Mouse (Mus musculus) heart, postnatal 0 days (tissue): ENCODE measurements at regions not wholly inside any gene's neighbourhood (a gene's known extent, or its start where the extent isn't known, plus 50 kb on each side); places are given as distances from the start of the nearest gene placed in this dataset.

Experiments
- ATAC-seq: fragments of 200-750 bp; cut with Nextera tagmentation; 2 replicates; pipeline ENCODE4 v1.8.0; 2017; ENCODE audit warnings: low read depth, moderate number of reproducible peaks, moderate library complexity; ENCODE audit not compliant: insufficient read depth
- DNase-seq: peaks from one replicate; pipeline ENCODE4 v3.0.0-alpha.2; 2016; ENCODE audit warnings: low spot score
- H3K27ac ChIP-seq: fragments of 300-500 bp; sonication (generic); 2 replicates; pipeline ENCODE4 v1.5.1; 2014; ENCODE audit warnings: low read depth, mild to moderate bottlenecking
- H3K27me3 ChIP-seq: fragments of 300-500 bp; sonication (generic); 2 replicates; pipeline ENCODE4 v1.6.1; 2014; ENCODE audit warnings: low read length, mixed read lengths; ENCODE audit not compliant: control insufficient read depth, insufficient read depth
- H3K36me3 ChIP-seq: fragments of 300-500 bp; sonication (generic); replicated peaks from 2 replicates; pipeline ENCODE4 v1.6.1; 2014; ENCODE audit warnings: low read length, mixed read lengths; ENCODE audit not compliant: control insufficient read depth, insufficient read depth
- H3K4me1 ChIP-seq: fragments of 300-500 bp; sonication (generic); 2 replicates; pipeline ENCODE4 v1.6.1; 2014; ENCODE audit warnings: antibody characterized with exemption; ENCODE audit not compliant: control insufficient read depth, insufficient read depth
- H3K4me2 ChIP-seq: fragments of 300-500 bp; sonication (generic); 2 replicates; pipeline ENCODE4 v1.6.1; 2014; ENCODE audit warnings: low read depth, mild to moderate bottlenecking, low read length, moderate library complexity
- H3K4me3 ChIP-seq: fragments of 300-500 bp; sonication (generic); 2 replicates; pipeline ENCODE4 v1.5.1; 2014; ENCODE audit warnings: low read depth, low read length
- H3K9ac ChIP-seq: fragments of 300-500 bp; sonication (generic); replicated peaks from 2 replicates; pipeline ENCODE4 v1.6.1; 2014; ENCODE audit warnings: low read depth, low read length, mixed read lengths
- H3K9me3 ChIP-seq: fragments of 300-500 bp; sonication (generic); replicated peaks from 2 replicates; pipeline ENCODE4 v1.6.1; 2016; ENCODE audit warnings: low read length; ENCODE audit not compliant: control insufficient read depth
- CTCF ChIP-seq: IDR thresholded peaks from 2 replicates; pipeline ENCODE4 v1.5.1; 2016; ENCODE audit warnings: antibody characterized with exemption, control low read depth, low read depth
- EP300 ChIP-seq: IDR thresholded peaks from 2 replicates; pipeline ENCODE4 v1.6.1; 2016; ENCODE audit warnings: antibody characterized with exemption, low read depth
- WGBS: fragments of 180-500 bp; shearing (Covaris S2); extraction: QIAGEN DNeasy Blood & Tissue Kit; methylation state at CpG from one replicate; pipeline ENCODE4 v1.1.7; 2014; 5-methylcytosine and 5-hydroxymethylcytosine counted together

GRCm38 (mm10) chr8:49223841-49224420, 380.2 kb upstream of the Tenm3 start:
- no peak overlapping the region for H3K9ac ChIP-seq
- no peak overlapping the region for H3K4me2 ChIP-seq
- no peaks in the 10 kb centered on the region for H3K36me3 ChIP-seq
- TF ChIP-seq EP300 (no peak), CTCF (no peak)
- WGBS = 81% methylated on average over 18 of the region's 18 CpGs
- no peak overlapping the region for H3K4me3 ChIP-seq
- H3K27ac ChIP-seq = no peak overlapping the region
- H3K9me3 ChIP-seq = no peaks in the 10 kb centered on the region
- H3K4me1 ChIP-seq = no peaks in the 10 kb centered on the region
- no peak for ATAC-seq
- no peak for DNase-seq
- H3K27me3 ChIP-seq = no peaks in the 10 kb centered on the region

- ATAC-seq (no peak), DNase-seq (no peak)
- H3K4me3 ChIP-seq = no peak overlapping the region
- H3K9ac ChIP-seq = no peak overlapping the region
- no peaks in the 10 kb centered on the region for H3K4me1 ChIP-seq
- no peak overlapping the region for H3K27ac ChIP-seq
- TF ChIP-seq CTCF = no peak
- TF ChIP-seq EP300 = no peak
- H3K9me3 ChIP-seq = no peaks in the 10 kb centered on the region
- no peaks in the 10 kb centered on the region for H3K27me3 ChIP-seq
- H3K4me2 ChIP-seq = no peak overlapping the region
- no peaks in the 10 kb centered on the region for H3K36me3 ChIP-seq
- WGBS = 65% methylated on average over 4 of the region's 4 CpGs
Measured at GRCm38 (mm10) chr8:49195333-49195640, 351.5 kb upstream of the Tenm3 start.

- H3K4me1 ChIP-seq = no peaks in the 10 kb centered on the region
- no peak for ATAC-seq
- no peaks in the 10 kb centered on the region for H3K36me3 ChIP-seq
- H3K9ac ChIP-seq = no peak overlapping the region
- no peak for DNase-seq
- no peak for TF ChIP-seq EP300
- H3K27ac ChIP-seq = no peak overlapping the region
- no peaks in the 10 kb centered on the region for H3K27me3 ChIP-seq
- no peak overlapping the region for H3K4me2 ChIP-seq
- H3K4me3 ChIP-seq = no peak overlapping the region
- no peaks in the 10 kb centered on the region for H3K9me3 ChIP-seq
- WGBS = 63% methylated on average over 11 of the region's 11 CpGs
Measured at GRCm38 (mm10) chr8:49194592-49195332, 351.0 kb upstream of the Tenm3 start.

DNA sequence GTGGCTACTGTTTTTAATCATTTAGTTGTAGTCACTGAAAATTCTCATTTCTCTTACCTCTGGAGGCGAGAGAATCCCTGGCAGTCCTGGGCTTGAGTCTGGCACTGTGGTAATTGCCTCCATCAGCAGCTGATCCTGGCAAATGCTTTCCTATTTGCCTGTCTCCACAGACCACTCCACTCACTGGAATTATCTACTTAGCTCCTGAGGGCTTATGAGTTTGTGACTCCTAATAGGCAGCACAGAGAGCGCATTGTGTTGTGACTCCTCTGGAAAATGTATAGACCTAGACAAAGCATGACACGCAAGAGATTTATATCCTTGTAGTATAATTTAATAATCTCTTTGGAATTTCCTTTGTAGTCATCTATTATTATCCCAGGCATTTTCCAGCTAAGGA, 343.1 kb upstream of the Tenm3 start:
- no peaks in the 10 kb centered on the region for H3K27me3 ChIP-seq
- 75% methylated on average over 3 of the region's 3 CpGs for WGBS
- H3K4me2 ChIP-seq = no peak overlapping the region
- DNase-seq = no peak
- H3K36me3 ChIP-seq = no peaks in the 10 kb centered on the region
- TF ChIP-seq EP300 = no peak
- TF ChIP-seq CTCF = no peak
- no peaks in the 10 kb centered on the region for H3K4me1 ChIP-seq
- no peaks in the 10 kb centered on the region for H3K9me3 ChIP-seq
- H3K9ac ChIP-seq = no peak overlapping the region
- H3K27ac ChIP-seq = no peak overlapping the region
- ATAC-seq = no peak
- H3K4me3 ChIP-seq = no peak overlapping the region

GRCm38 (mm10) chr8:49175386-49175785, 331.6 kb upstream of the Tenm3 start:
- Histone ChIP-seq H3K9ac (no peak overlapping the region), H3K36me3 (no peaks in the 10 kb centered on the region), H3K9me3 (no peaks in the 10 kb centered on the region), H3K4me3 (no peak overlapping the region), H3K27ac (no peak overlapping the region), H3K4me2 (no peak overlapping the region), H3K27me3 (no peaks in the 10 kb centered on the region), H3K4me1 (no peaks in the 10 kb centered on the region)
- DNase-seq = no peak
- WGBS = 67% methylated on average over 4 of the region's 4 CpGs
- no peak for ATAC-seq
- TF ChIP-seq EP300 = no peak
- no peak for TF ChIP-seq CTCF

DNA sequence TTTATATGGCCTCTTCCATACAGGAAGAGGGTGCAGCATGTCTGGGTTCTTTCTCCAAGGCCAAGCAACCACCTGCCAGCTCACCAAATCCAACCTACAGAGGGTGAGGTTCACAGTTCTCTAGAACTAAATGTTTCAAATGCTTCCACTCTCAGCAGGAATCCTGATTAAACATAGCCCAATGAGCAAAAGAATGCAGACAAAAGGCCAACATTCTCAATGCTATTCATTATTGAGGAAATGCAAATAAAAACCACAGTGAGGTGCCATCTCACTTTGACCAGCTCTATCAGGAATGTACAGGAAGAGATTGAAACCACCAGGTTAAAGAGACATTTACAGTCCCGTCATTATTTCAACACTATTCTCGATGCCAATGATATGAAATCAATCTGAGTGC, 331.2 kb upstream of the Tenm3 start:
- Histone ChIP-seq H3K36me3 (no peaks in the 10 kb centered on the region), H3K9me3 (no peaks in the 10 kb centered on the region), H3K4me3 (no peak overlapping the region), H3K4me2 (no peak overlapping the region), H3K4me1 (no peaks in the 10 kb centered on the region), H3K27me3 (no peaks in the 10 kb centered on the region), H3K9ac (no peak overlapping the region), H3K27ac (no peak overlapping the region)
- TF ChIP-seq CTCF (no peak), EP300 (no peak)
- WGBS = 73% methylated on average over 2 of the region's 2 CpGs
- ATAC-seq = no peak
- DNase-seq = no peak
